Mouse (Mus musculus): Measurements from ENCODE around the gene Tsku. TPM values are rescaled to one million over a fixed set of nuclear protein-coding genes. Genes with fewer than 3 reads are reported as not detected.

The Tsku gene
- polyA plus RNA-seq, 1 experiment, result 55.0 TPM

DNA sequence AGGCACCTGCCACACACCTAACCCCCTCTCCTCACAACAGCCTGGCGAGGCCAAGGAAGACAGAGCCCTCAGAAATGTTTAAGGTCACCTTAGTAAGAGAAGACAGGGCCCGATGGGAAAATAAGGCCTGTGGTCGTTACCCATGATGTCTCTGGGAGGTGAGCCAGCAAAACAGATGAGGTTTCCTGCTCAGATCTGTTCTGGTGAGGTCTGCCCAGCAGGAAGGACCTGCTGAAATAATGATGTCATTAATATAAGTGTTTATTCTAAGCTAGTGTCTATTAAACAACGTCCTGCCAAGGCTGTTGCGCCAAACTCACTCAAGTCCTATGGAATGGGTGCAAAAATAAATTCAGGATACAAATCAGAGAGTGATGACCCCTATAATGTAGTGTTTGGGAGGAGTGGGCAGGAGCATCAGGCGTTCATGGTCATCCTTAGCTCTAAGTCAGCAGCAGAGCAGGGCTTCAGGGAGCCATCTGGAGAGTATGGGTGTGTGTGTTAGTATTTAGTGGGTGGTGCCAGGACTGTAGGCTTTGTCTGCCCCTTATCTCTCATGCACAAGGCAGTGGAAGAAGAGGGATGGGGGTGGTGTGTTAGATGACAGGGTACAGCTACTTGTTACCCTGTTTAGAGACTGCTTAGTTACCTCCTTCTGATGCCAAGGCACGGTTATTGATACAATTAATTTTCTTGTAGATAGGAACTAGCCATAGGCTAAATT, 31.3 kb downstream of the Tsku start:
- WGBS, result 61% methylated on average over 7 of the region's 7 CpGs
- H3K4me1 ChIP-seq (ENCODE audit: control insufficient read depth, insufficient read depth, insufficient read length, low read length), result peaks cover 36% of the 10 kb centered on the region; the same call in 1 of the 2 replicates
- peak overlapping the region; percentile 19; the same call in 1 of the 2 replicates for H3K27ac ChIP-seq (ENCODE audit: insufficient read depth, low read depth, low read length)
- no peak overlapping the region for H3K4me3 ChIP-seq (ENCODE audit: low read depth, low read length)
- TF ChIP-seq CTCF (IDR thresholded peaks at IDR 0.05; ENCODE audit: extremely low read depth, insufficient read length, insufficient replicate concordance, low read depth, low read length) (no peak), POLR2A (IDR thresholded peaks at IDR 0.05; ENCODE audit: low read depth, low read length) (no peak)
- H3K36me3 ChIP-seq (ENCODE audit: control insufficient read depth, insufficient read depth, low read length), result no peaks in the 10 kb centered on the region
- H3K27me3 ChIP-seq (ENCODE audit: control insufficient read depth, insufficient read depth, low read length), result no peaks in the 10 kb centered on the region

- 71% methylated on average over 2 of the region's 2 CpGs for WGBS
- no peak overlapping the region for H3K27ac ChIP-seq (ENCODE audit: insufficient read depth, low read depth, low read length)
- no peak for TF ChIP-seq CTCF (IDR thresholded peaks at IDR 0.05; ENCODE audit: extremely low read depth, insufficient read length, insufficient replicate concordance, low read depth, low read length)
- no peak for TF ChIP-seq POLR2A (IDR thresholded peaks at IDR 0.05; ENCODE audit: low read depth, low read length)
These were observed 32.8 kb downstream of the Tsku start for GRCm38 (mm10) chr7:98328311-98328710.

GRCm38 (mm10) chr7:98326051-98326450, 35.1 kb downstream of the Tsku start:
- peaks cover 18% of the 10 kb centered on the region; the same call in 1 of the 2 replicates for H3K4me1 ChIP-seq (ENCODE audit: control insufficient read depth, insufficient read depth, insufficient read length, low read length)
- H3K4me3 ChIP-seq (ENCODE audit: low read depth, low read length), result no peak overlapping the region
- H3K36me3 ChIP-seq (ENCODE audit: control insufficient read depth, insufficient read depth, low read length), result no peaks in the 10 kb centered on the region
- WGBS, result 80% methylated on average over 7 of the region's 7 CpGs
- no peak overlapping the region for H3K27ac ChIP-seq (ENCODE audit: insufficient read depth, low read depth, low read length)
- no peaks in the 10 kb centered on the region for H3K27me3 ChIP-seq (ENCODE audit: control insufficient read depth, insufficient read depth, low read length)
- TF ChIP-seq POLR2A (IDR thresholded peaks at IDR 0.05; ENCODE audit: low read depth, low read length) (no peak), CTCF (IDR thresholded peaks at IDR 0.05; ENCODE audit: extremely low read depth, insufficient read length, insufficient replicate concordance, low read depth, low read length) (no peak)

More at GRCm38 (mm10) chr7:98328311-98328710, 32.8 kb downstream of the Tsku start:
- Histone ChIP-seq H3K4me3 (ENCODE audit: low read depth, low read length) (no peak overlapping the region), H3K4me1 (ENCODE audit: control insufficient read depth, insufficient read depth, insufficient read length, low read length) (peaks cover 30% of the 10 kb centered on the region; the same call in 1 of the 2 replicates), H3K27me3 (ENCODE audit: control insufficient read depth, insufficient read depth, low read length) (no peaks in the 10 kb centered on the region), H3K36me3 (ENCODE audit: control insufficient read depth, insufficient read depth, low read length) (no peaks in the 10 kb centered on the region)

- TF ChIP-seq CTCF (IDR thresholded peaks at IDR 0.05; ENCODE audit: extremely low read depth, insufficient read length, insufficient replicate concordance, low read depth, low read length), result no peak
- no peak for TF ChIP-seq POLR2A (IDR thresholded peaks at IDR 0.05; ENCODE audit: low read depth, low read length)
- peak overlapping the region; percentile 17; the same call in 1 of the 2 replicates for H3K27ac ChIP-seq (ENCODE audit: insufficient read depth, low read depth, low read length)
- H3K36me3 ChIP-seq (ENCODE audit: control insufficient read depth, insufficient read depth, low read length), result no peaks in the 10 kb centered on the region
- H3K4me3 ChIP-seq (ENCODE audit: low read depth, low read length), result no peak overlapping the region
- peaks cover 11% of the 10 kb centered on the region; the same call in 1 of the 2 replicates for H3K4me1 ChIP-seq (ENCODE audit: control insufficient read depth, insufficient read depth, insufficient read length, low read length)
- no peaks in the 10 kb centered on the region for H3K27me3 ChIP-seq (ENCODE audit: control insufficient read depth, insufficient read depth, low read length)
- whole genome bisulfite sequencing, result 31% methylated on average over 1 of the region's 1 CpGs
These were observed 36.9 kb downstream of the Tsku start for GRCm38 (mm10) chr7:98324228-98324627.

- WGBS, result 23% methylated on average over 5 of the region's 5 CpGs
- Histone ChIP-seq H3K4me3 (ENCODE audit: low read depth, low read length) (no peak overlapping the region), H3K4me1 (ENCODE audit: control insufficient read depth, insufficient read depth, insufficient read length, low read length) (peaks cover 11% of the 10 kb centered on the region; the same call in 1 of the 2 replicates), H3K27ac (ENCODE audit: insufficient read depth, low read depth, low read length) (peak overlapping the region; percentile 75), H3K36me3 (ENCODE audit: control insufficient read depth, insufficient read depth, low read length) (no peaks in the 10 kb centered on the region), H3K27me3 (ENCODE audit: control insufficient read depth, insufficient read depth, low read length) (no peaks in the 10 kb centered on the region)
- TF ChIP-seq POLR2A (IDR thresholded peaks at IDR 0.05; ENCODE audit: low read depth, low read length), result no peak
- no peak for TF ChIP-seq CTCF (IDR thresholded peaks at IDR 0.05; ENCODE audit: extremely low read depth, insufficient read length, insufficient replicate concordance, low read depth, low read length)
These were observed 37.7 kb downstream of the Tsku start for GRCm38 (mm10) chr7:98323288-98324019.

GRCm38 (mm10) chr7:98322415-98322814, 38.7 kb downstream of the Tsku start:
- WGBS, result 77% methylated on average over 3 of the region's 3 CpGs
- H3K4me1 ChIP-seq (ENCODE audit: control insufficient read depth, insufficient read depth, insufficient read length, low read length), result peaks cover 11% of the 10 kb centered on the region; the same call in 1 of the 2 replicates
- H3K27ac ChIP-seq (ENCODE audit: insufficient read depth, low read depth, low read length), result no peak overlapping the region
- no peaks in the 10 kb centered on the region for H3K27me3 ChIP-seq (ENCODE audit: control insufficient read depth, insufficient read depth, low read length)
- no peak overlapping the region for H3K4me3 ChIP-seq (ENCODE audit: low read depth, low read length)
- TF ChIP-seq POLR2A (IDR thresholded peaks at IDR 0.05; ENCODE audit: low read depth, low read length) (no peak), CTCF (IDR thresholded peaks at IDR 0.05; ENCODE audit: extremely low read depth, insufficient read length, insufficient replicate concordance, low read depth, low read length) (no peak)
- no peaks in the 10 kb centered on the region for H3K36me3 ChIP-seq (ENCODE audit: control insufficient read depth, insufficient read depth, low read length)

DNA sequence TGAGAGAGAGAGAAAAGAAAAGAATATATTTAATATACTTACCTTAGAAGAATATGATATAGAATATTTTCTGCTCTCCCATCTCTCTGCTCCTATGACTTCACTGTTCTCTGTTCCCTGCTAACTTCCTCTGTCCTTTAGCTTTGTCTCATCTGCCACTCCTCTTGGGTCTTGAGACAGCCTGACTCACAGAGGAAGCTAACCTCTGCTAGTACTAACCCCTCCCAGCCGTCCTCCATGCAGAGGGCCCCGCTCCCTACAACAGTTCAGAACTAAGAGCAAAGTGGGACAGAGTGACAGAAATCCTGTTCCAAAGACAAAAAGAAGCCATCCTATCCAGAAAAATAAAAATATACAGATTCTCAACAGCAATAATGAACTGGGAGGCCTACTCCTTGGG, 40.0 kb downstream of the Tsku start, which contains the start of gene Acer3:
Acer3 (minus strand) TSS at position 126 of the 400 bp plus-strand sequence.
- peaks cover 12% of the 10 kb centered on the region for H3K4me1 ChIP-seq (ENCODE audit: control insufficient read depth, insufficient read depth, insufficient read length, low read length)
- H3K27me3 ChIP-seq (ENCODE audit: control insufficient read depth, insufficient read depth, low read length), result no peaks in the 10 kb centered on the region
- WGBS, result 88% methylated on average over 2 of the region's 2 CpGs
- no peak within 1 kb of the TSS for H3K27ac ChIP-seq (ENCODE audit: insufficient read depth, low read depth, low read length)
- no peaks in the 10 kb centered on the region for H3K36me3 ChIP-seq (ENCODE audit: control insufficient read depth, insufficient read depth, low read length)
- TF ChIP-seq POLR2A (IDR thresholded peaks at IDR 0.05; ENCODE audit: low read depth, low read length) (no peak), CTCF (IDR thresholded peaks at IDR 0.05; ENCODE audit: extremely low read depth, insufficient read length, insufficient replicate concordance, low read depth, low read length) (no peak)
- H3K4me3 ChIP-seq (ENCODE audit: low read depth, low read length), result no peak within 1 kb of the TSS

Measured in small intestine, adult 2 months (tissue).